Mouse (Mus musculus): ENCODE measurements at regions not wholly inside any gene's neighbourhood (a gene's known extent, or its start where the extent isn't known, plus 50 kb on each side); places are given as distances from the start of the nearest gene placed in this dataset.
A peak's percentile ranks its signal among the peaks of the same experiment; 100 is the strongest.
"Not testable (repeated sequence)": the region's sequence is repeated elsewhere in the genome, so short reads cannot be mapped to it uniquely, and the experiment has no call there.

GRCm38 (mm10) chrY:20671243-20671642, 322.2 kb downstream of the Gm29866 start:
- intact Hi-C loops (cut with DNase I), result not testable (repeated sequence)
- DNase-seq, result peak in 1 of 2 experiments; percentile 1

DNA sequence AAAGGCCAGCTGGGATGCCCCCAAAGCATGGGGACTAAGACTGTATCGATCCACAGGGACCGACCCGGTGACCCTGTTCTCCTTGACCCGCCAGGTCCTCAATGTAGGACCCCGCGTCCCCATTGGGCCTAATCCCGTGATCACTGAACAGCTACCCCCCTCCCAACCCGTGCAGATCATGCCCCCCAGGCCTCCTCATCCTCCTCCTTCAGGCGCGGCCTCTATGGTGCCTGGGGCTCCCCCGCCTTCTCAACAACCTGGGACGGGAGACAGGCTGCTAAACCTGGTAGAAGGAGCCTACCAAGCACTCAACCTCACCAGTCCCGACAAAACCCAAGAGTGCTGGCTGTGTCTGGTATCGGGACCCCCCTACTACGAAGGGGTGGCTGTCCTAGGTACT, 323.1 kb downstream of the Gm29866 start:
- DNase-seq; intact Hi-C loops (cut with DNase I): not testable (repeated sequence)

- intact Hi-C loops (cut with DNase I); DNase-seq: not testable (repeated sequence)
These were observed 328.2 kb downstream of the Gm29866 start for GRCm38 (mm10) chrY:20665296-20665695.

Data from gastrocnemius, postnatal 36 days (tissue).